Mouse (Mus musculus): ENCODE results near the gene March6.

- TF ChIP-seq POLR2A (IDR thresholded peaks at IDR 0.05; ENCODE audit: low read depth, low read length) (no peak), CTCF (conservative IDR thresholded peaks at IDR 0.05; ENCODE audit: insufficient read depth, insufficient read length, low read depth, low read length) (no peak)
Observed at GRCm38 (mm10) chr15:31562847-31563246, 32.0 kb upstream of the March6 start.

Measured in kidney, adult 2 months (tissue).